Comparison of ENCODE assay signal across 8 mouse cellular contexts in genomic region chr5:91402339-91403211, GRCm38 (mm10). TPM values are rescaled to one million over a fixed set of nuclear protein-coding genes. Genes with fewer than 3 reads are reported as not detected.
DNase-seq lines count a peak whose midpoint lies in the region; ATAC-seq lines count a peak whose summit lies in the region.

Gene Btc, minus strand, starts transcription at chr5:91402994.

- H3K9ac ChIP-seq in heart, embryonic 15.5 days = peak within 1 kb of the TSS; percentile 69
- H3K9ac ChIP-seq in liver, embryonic 15.5 days = peak within 1 kb of the TSS; percentile 49; the same call in 1 of the 2 replicates
- H3K9ac ChIP-seq in neural tube, embryonic 11.5 days (ENCODE audit: low read length) = peak within 1 kb of the TSS; percentile 10; the same call in 1 of the 2 replicates
- H3K9ac ChIP-seq in stomach, embryonic 16.5 days (ENCODE audit: low read length) = peak within 1 kb of the TSS; percentile 78

- H3K4me1 ChIP-seq in forebrain, embryonic 10.5 days = peaks cover 8% of the 10 kb centered on the region
- H3K4me1 ChIP-seq in heart, embryonic 15.5 days (replicated peaks) = peaks cover 4% of the 10 kb centered on the region; the same call in 1 of the 2 replicates
- H3K4me1 ChIP-seq in liver, embryonic 15.5 days (replicated peaks) = peaks cover 10% of the 10 kb centered on the region; the same call in 1 of the 2 replicates
- H3K4me1 ChIP-seq in neural tube, embryonic 11.5 days (ENCODE audit: control insufficient read depth, insufficient read depth, low read length) = no peaks in the 10 kb centered on the region
- H3K4me1 ChIP-seq in stomach, embryonic 16.5 days (ENCODE audit: control insufficient read depth, insufficient read depth, low read length) = no peaks in the 10 kb centered on the region; the same call in 1 of the 2 replicates

- H3K4me3 ChIP-seq in forebrain, embryonic 10.5 days = peak within 1 kb of the TSS; percentile 46
- peak within 1 kb of the TSS; percentile 62 for H3K4me3 ChIP-seq in heart, embryonic 15.5 days
- peak within 1 kb of the TSS; percentile 55 for H3K4me3 ChIP-seq in liver, embryonic 15.5 days (replicated peaks)
- peak within 1 kb of the TSS; percentile 23; the same call in 1 of the 2 replicates for H3K4me3 ChIP-seq in neural tube, embryonic 11.5 days (ENCODE audit: low read depth, low read length)
- H3K4me3 ChIP-seq in stomach, embryonic 16.5 days (replicated peaks; ENCODE audit: low read length) = peak within 1 kb of the TSS; percentile 58

- peak within 1 kb of the TSS; percentile 90 for H3K4me2 ChIP-seq in heart, embryonic 15.5 days
- H3K4me2 ChIP-seq in liver, embryonic 15.5 days = peak within 1 kb of the TSS; percentile 66
- peak within 1 kb of the TSS; percentile 40 for H3K4me2 ChIP-seq in neural tube, embryonic 11.5 days (ENCODE audit: low read depth)
- H3K4me2 ChIP-seq in stomach, embryonic 16.5 days (ENCODE audit: low read depth, low read length) = peak within 1 kb of the TSS; percentile 67

- peak; percentile 89 for ATAC-seq in heart, embryonic 15.5 days (replicated peaks; ENCODE audit: insufficient number of reproducible peaks, insufficient read depth, low FRiP score, low read depth)
- peak; percentile 70 for ATAC-seq in liver, embryonic 15.5 days (ENCODE audit: insufficient read depth)
- ATAC-seq in neural tube, embryonic 11.5 days (ENCODE audit: insufficient read depth, low FRiP score, low TSS enrichment) = no peak
- peak; percentile 92 for ATAC-seq in stomach, embryonic 16.5 days (ENCODE audit: insufficient read depth, low FRiP score)

- peaks cover 6% of the 10 kb centered on the region; the same call in 1 of the 2 replicates for H3K27me3 ChIP-seq in forebrain, embryonic 10.5 days (ENCODE audit: poor library complexity, severe bottlenecking)
- H3K27me3 ChIP-seq in heart, embryonic 15.5 days = no peaks in the 10 kb centered on the region
- no peaks in the 10 kb centered on the region; the same call in 1 of the 2 replicates for H3K27me3 ChIP-seq in liver, embryonic 15.5 days
- H3K27me3 ChIP-seq in neural tube, embryonic 11.5 days (ENCODE audit: control insufficient read depth, insufficient read depth, low read length) = no peaks in the 10 kb centered on the region
- no peaks in the 10 kb centered on the region for H3K27me3 ChIP-seq in stomach, embryonic 16.5 days (ENCODE audit: control insufficient read depth, insufficient read depth, low read length)

- WGBS in forebrain, embryonic 10.5 days = 14% methylated on average over 19 of the region's 19 CpGs
- 9% methylated on average over 19 of the region's 19 CpGs for WGBS in heart, embryonic 15.5 days
- WGBS in liver, embryonic 15.5 days (ENCODE audit: insufficient replicate concordance) = 10% methylated on average over 19 of the region's 19 CpGs
- WGBS in neural tube, embryonic 11.5 days = 16% methylated on average over 19 of the region's 19 CpGs
- whole genome bisulfite sequencing in stomach, embryonic 16.5 days = 7% methylated on average over 19 of the region's 19 CpGs

- no peaks in the 10 kb centered on the region for H3K36me3 ChIP-seq in forebrain, embryonic 10.5 days (replicated peaks)
- H3K36me3 ChIP-seq in heart, embryonic 15.5 days = no peaks in the 10 kb centered on the region
- H3K36me3 ChIP-seq in liver, embryonic 15.5 days (replicated peaks) = no peaks in the 10 kb centered on the region
- no peaks in the 10 kb centered on the region for H3K36me3 ChIP-seq in neural tube, embryonic 11.5 days (ENCODE audit: control insufficient read depth, insufficient read depth, low read length)
- no peaks in the 10 kb centered on the region for H3K36me3 ChIP-seq in stomach, embryonic 16.5 days (ENCODE audit: control insufficient read depth, insufficient read depth, low read length)

- DNase-seq in 3T3-L1 (ENCODE audit: low read depth, low spot score) = peak; percentile 52
- peak; percentile 83 for DNase-seq in adrenal gland, postnatal 10 days
- peak; percentile 16 for DNase-seq in forebrain, embryonic 10.5 days (ENCODE audit: extremely low spot score, low spot score)
- DNase-seq in kidney, postnatal 14 days = peak; percentile 73
- peak; percentile 32 for DNase-seq in neural tube, embryonic 11.5 days (ENCODE audit: low spot score)

- H3K27ac ChIP-seq in forebrain, embryonic 10.5 days = peak within 1 kb of the TSS; percentile 53
- H3K27ac ChIP-seq in heart, embryonic 15.5 days = peak within 1 kb of the TSS; percentile 74
- no peak within 1 kb of the TSS for H3K27ac ChIP-seq in liver, embryonic 15.5 days (replicated peaks)
- no peak within 1 kb of the TSS for H3K27ac ChIP-seq in neural tube, embryonic 11.5 days (ENCODE audit: low read depth, low read length)
- peak within 1 kb of the TSS; percentile 83 for H3K27ac ChIP-seq in stomach, embryonic 16.5 days (ENCODE audit: low read length)

- no peaks in the 10 kb centered on the region for H3K9me3 ChIP-seq in forebrain, embryonic 10.5 days
- no peaks in the 10 kb centered on the region for H3K9me3 ChIP-seq in heart, embryonic 15.5 days (replicated peaks)
- H3K9me3 ChIP-seq in liver, embryonic 15.5 days (replicated peaks) = no peaks in the 10 kb centered on the region
- no peaks in the 10 kb centered on the region for H3K9me3 ChIP-seq in neural tube, embryonic 11.5 days (ENCODE audit: control insufficient read depth, low read length)
- no peaks in the 10 kb centered on the region for H3K9me3 ChIP-seq in stomach, embryonic 16.5 days (replicated peaks; ENCODE audit: control insufficient read depth, low read length)

RNA-seq across cellular contexts. Expression of gene Btc, which starts in this region (rescaled TPM):
- total RNA-seq in adrenal gland, postnatal 10 days (2021) = 1 to 10 TPM; 2.2 to 6.4 TPM
- polyA plus RNA-seq in forebrain, embryonic 10.5 days (2016; fragmentation: Nextera tagmentation; extraction: Ambion mirVana) = not detected in 2 replicates
- 2.9 TPM in 2 replicates for polyA plus RNA-seq in heart, embryonic 15.5 days (2015; fragmentation: Nextera tagmentation; extraction: Ambion mirVana)
- 0.46 and 0.63 TPM in 2 replicates for polyA plus RNA-seq in liver, embryonic 15.5 days (2015; fragmentation: Nextera tagmentation; extraction: Ambion mirVana)
- polyA plus RNA-seq in neural tube, embryonic 11.5 days (2014; fragmentation: Nextera tagmentation; extraction: Ambion mirVana) = 0.23 TPM in 1 of 2 replicates, not detected in the other
- 7.0 and 8.8 TPM in 2 replicates for polyA plus RNA-seq in stomach, embryonic 16.5 days (2015; fragmentation: Nextera tagmentation; extraction: Ambion mirVana)

Comparison
In these comparisons a context has a peak if more than half of its experiments do, and no peak if none do; other contexts are left out.
1. Peak in DNase-seq, H3K4me3 ChIP-seq and H3K27ac ChIP-seq in forebrain, embryonic 10.5 days; RNA of the gene not detected or under 1 TPM.
2. Peak in ATAC-seq, H3K4me3 ChIP-seq, H3K9ac ChIP-seq and H3K4me2 ChIP-seq in liver, embryonic 15.5 days; RNA of the gene not detected or under 1 TPM.
3. Peak in DNase-seq, H3K4me3 ChIP-seq, H3K9ac ChIP-seq and H3K4me2 ChIP-seq in neural tube, embryonic 11.5 days; RNA of the gene not detected or under 1 TPM.
4. DNase-seq: peak in every context shown above with its lines; median percentile 83 in adrenal gland, postnatal 10 days; 73 in kidney, postnatal 14 days; 52 in 3T3-L1; 32 in neural tube, embryonic 11.5 days; 16 in forebrain, embryonic 10.5 days.
5. H3K27ac ChIP-seq: peak in heart, embryonic 15.5 days (single experiment) and stomach, embryonic 16.5 days (single experiment); none in liver, embryonic 15.5 days (single experiment) and neural tube, embryonic 11.5 days (single experiment).
6. H3K4me2 ChIP-seq: peak in every context shown above with its lines; median percentile 90 in heart, embryonic 15.5 days; 67 in stomach, embryonic 16.5 days; 66 in liver, embryonic 15.5 days; 40 in neural tube, embryonic 11.5 days.
7. H3K9ac ChIP-seq: peak in every context shown above with its lines; median percentile 78 in stomach, embryonic 16.5 days; 69 in heart, embryonic 15.5 days; 49 in liver, embryonic 15.5 days; 10 in neural tube, embryonic 11.5 days.
8. Peak in every context shown above with its lines, with median percentiles within 50 percentile points of each other: H3K4me3 ChIP-seq.